Mouse (Mus musculus): Measurements from ENCODE around the gene Vldlr. TPM values are rescaled to one million over a fixed set of nuclear protein-coding genes. Genes with fewer than 3 reads are reported as not detected.
A peak's percentile ranks its signal among the peaks of the same experiment; 100 is the strongest.

The Vldlr gene
- polyA plus RNA-seq (2015; fragmentation: Nextera tagmentation; extraction: Ambion mirVana), result 15.0 and 15.8 TPM in 2 replicates

DNA sequence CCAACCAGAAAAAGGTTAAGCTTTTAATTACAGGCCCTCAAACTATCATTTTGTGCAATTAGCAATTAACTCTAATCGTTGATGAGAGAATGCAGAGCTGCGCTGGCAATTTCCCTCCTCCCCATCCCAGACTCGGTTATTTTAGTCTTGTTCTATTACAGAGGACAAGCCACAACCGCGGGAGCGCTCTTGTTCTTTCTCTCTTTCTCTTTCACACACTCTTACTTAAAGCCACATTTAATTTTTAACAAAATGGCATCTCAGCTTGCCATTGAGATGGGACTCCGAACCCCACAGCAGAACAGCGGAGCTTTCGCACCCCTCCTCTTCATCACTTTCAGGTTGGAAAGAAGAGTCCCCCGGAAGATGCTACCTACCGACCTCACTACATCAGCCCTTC lies at the start of gene Vldlr:
Gene Vldlr (plus strand): TSS at position 167 of the 400 bp plus-strand sequence.
- Histone ChIP-seq H3K4me3 (replicated peaks) (peak within 1 kb of the TSS; percentile 72), H3K36me3 (no peaks in the 10 kb centered on the region), H3K4me1 (peaks cover 24% of the 10 kb centered on the region), H3K27ac (replicated peaks) (peak within 1 kb of the TSS; percentile 71), H3K9me3 (replicated peaks) (no peaks in the 10 kb centered on the region), H3K9ac (peak within 1 kb of the TSS; percentile 66), H3K4me2 (replicated peaks) (peak within 1 kb of the TSS; percentile 95), H3K27me3 (peaks cover 8% of the 10 kb centered on the region; the same call in 1 of the 2 replicates)
- no peak for ATAC-seq (ENCODE audit: insufficient number of reproducible peaks, low FRiP score, low TSS enrichment, low read depth)
- 2% methylated on average over 11 of the region's 11 CpGs for WGBS

GRCm38 (mm10) chr19:27167601-27168319 lies 48.5 kb upstream of the Vldlr start:
- Histone ChIP-seq H3K36me3 (no peaks in the 10 kb centered on the region), H3K9me3 (replicated peaks) (no peaks in the 10 kb centered on the region), H3K27me3 (no peaks in the 10 kb centered on the region), H3K4me3 (replicated peaks) (no peak overlapping the region), H3K4me1 (no peaks in the 10 kb centered on the region), H3K9ac (no peak overlapping the region), H3K27ac (replicated peaks) (no peak overlapping the region), H3K4me2 (replicated peaks) (no peak overlapping the region)
- no peak for ATAC-seq (ENCODE audit: insufficient number of reproducible peaks, low FRiP score, low TSS enrichment, low read depth)
- WGBS, result 60% methylated on average over 5 of the region's 5 CpGs

GRCm38 (mm10) chr19:27173836-27174235 lies 42.4 kb upstream of the Vldlr start:
- no peaks in the 10 kb centered on the region for H3K36me3 ChIP-seq
- H3K9me3 ChIP-seq (replicated peaks), result no peaks in the 10 kb centered on the region
- no peak overlapping the region for H3K9ac ChIP-seq
- no peak for ATAC-seq (ENCODE audit: insufficient number of reproducible peaks, low FRiP score, low TSS enrichment, low read depth)
- H3K4me2 ChIP-seq (replicated peaks), result no peak overlapping the region
- no peaks in the 10 kb centered on the region for H3K27me3 ChIP-seq
- WGBS, result 74% methylated on average over 2 of the region's 2 CpGs
- H3K4me1 ChIP-seq, result no peaks in the 10 kb centered on the region
- H3K27ac ChIP-seq (replicated peaks), result no peak overlapping the region
- no peak overlapping the region for H3K4me3 ChIP-seq (replicated peaks)

DNA sequence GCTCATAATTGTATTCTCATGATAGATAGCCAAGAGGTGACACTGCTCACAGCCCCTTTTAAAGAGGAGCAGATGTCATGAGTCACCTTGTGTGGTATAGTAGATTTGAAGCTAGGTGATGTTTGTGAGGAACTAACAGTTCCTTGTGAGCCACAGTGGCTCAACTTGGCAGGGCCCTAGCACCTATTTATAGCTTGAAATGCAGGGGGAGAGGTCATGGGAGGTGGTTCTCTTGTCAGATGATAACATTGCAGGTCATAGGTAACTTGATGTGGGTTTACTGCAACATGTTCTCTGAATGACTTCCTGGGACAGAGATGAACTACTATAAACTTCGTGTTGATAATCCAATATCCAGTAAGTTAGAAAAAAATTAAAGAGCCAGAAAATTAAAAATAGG lies 40.7 kb upstream of the Vldlr start:
- Histone ChIP-seq H3K4me1 (peaks cover 6% of the 10 kb centered on the region; the same call in 1 of the 2 replicates), H3K27me3 (no peaks in the 10 kb centered on the region), H3K4me2 (replicated peaks) (no peak overlapping the region), H3K4me3 (replicated peaks) (no peak overlapping the region), H3K27ac (replicated peaks) (no peak overlapping the region), H3K9me3 (replicated peaks) (no peaks in the 10 kb centered on the region), H3K36me3 (no peaks in the 10 kb centered on the region), H3K9ac (no peak overlapping the region)
- no peak for ATAC-seq (ENCODE audit: insufficient number of reproducible peaks, low FRiP score, low TSS enrichment, low read depth)
- 81% methylated on average over 1 of the region's 1 CpGs for WGBS

DNA sequence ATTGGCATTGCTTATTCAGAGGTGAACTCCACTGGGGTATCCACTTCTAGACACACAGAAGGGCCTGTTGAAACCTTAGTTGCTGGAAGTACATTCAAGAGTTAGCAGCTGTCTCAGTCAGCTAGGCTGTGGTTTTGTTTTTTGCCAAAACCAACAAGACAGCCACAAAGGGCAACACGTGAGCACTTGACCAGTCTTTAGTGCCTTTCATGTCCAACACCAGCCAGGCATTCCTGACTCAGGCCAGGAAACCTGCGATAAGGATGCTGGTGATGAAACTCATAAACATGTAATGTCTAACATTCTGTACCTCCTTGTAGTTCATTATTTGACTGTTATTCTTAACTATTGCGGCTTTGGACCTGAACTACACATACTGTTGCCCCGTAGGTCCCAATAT lies 39.7 kb upstream of the Vldlr start:
- no peak overlapping the region for H3K27ac ChIP-seq (replicated peaks)
- H3K9ac ChIP-seq, result no peak overlapping the region
- H3K4me2 ChIP-seq (replicated peaks), result no peak overlapping the region
- no peak for ATAC-seq (ENCODE audit: insufficient number of reproducible peaks, low FRiP score, low TSS enrichment, low read depth)
- H3K9me3 ChIP-seq (replicated peaks), result no peaks in the 10 kb centered on the region
- H3K27me3 ChIP-seq, result no peaks in the 10 kb centered on the region
- H3K4me1 ChIP-seq, result peaks cover 8% of the 10 kb centered on the region; the same call in 1 of the 2 replicates
- no peak overlapping the region for H3K4me3 ChIP-seq (replicated peaks)
- 81% methylated on average over 4 of the region's 4 CpGs for WGBS
- H3K36me3 ChIP-seq, result no peaks in the 10 kb centered on the region

GRCm38 (mm10) chr19:27178195-27178807 lies 38.0 kb upstream of the Vldlr start:
- 86% methylated on average over 5 of the region's 5 CpGs for WGBS
- H3K27ac ChIP-seq (replicated peaks), result no peak overlapping the region
- H3K27me3 ChIP-seq, result no peaks in the 10 kb centered on the region
- ATAC-seq (ENCODE audit: insufficient number of reproducible peaks, low FRiP score, low TSS enrichment, low read depth), result no peak
- H3K9ac ChIP-seq, result no peak overlapping the region
- no peak overlapping the region for H3K4me2 ChIP-seq (replicated peaks)
- peaks cover 8% of the 10 kb centered on the region; the same call in 1 of the 2 replicates for H3K4me1 ChIP-seq
- H3K9me3 ChIP-seq (replicated peaks), result no peaks in the 10 kb centered on the region
- no peak overlapping the region for H3K4me3 ChIP-seq (replicated peaks)
- H3K36me3 ChIP-seq, result no peaks in the 10 kb centered on the region

DNA sequence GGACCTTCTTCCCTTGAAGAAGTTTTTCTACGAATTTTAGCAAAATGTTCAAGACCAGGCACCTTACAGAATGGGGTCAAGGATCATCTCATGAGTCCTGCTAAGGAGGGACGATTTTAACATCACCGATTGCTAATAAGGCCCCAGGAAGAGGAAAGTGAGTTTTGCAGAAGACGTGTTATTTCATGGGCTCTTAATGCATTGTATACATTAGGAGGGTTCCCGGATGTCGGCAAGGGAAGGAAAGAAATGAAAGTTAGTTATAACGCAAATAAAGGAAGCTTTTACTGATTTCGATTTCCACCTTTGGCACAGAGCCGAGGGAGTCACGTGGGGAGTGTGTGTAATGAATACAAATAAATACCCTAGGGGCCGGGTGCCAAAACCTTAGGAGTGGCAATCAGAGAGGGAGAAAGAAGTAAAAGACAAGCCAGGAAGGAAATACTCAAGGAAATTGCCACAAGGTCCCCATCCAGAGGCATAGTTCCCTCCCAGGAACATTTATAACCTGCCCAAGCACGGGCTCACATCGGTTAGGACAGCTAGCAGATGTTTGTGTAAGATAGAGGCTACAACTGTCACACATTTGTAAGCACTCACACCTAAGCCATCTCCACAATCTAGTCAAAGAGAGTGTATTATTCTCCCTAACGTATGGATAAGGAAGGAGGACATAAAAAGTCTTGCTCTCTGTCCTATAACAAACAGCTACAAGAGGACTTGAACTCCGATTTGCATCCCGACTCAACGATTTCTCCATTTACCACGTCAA lies 35.7 kb upstream of the Vldlr start:
- Histone ChIP-seq H3K27ac (replicated peaks) (no peak overlapping the region), H3K27me3 (no peaks in the 10 kb centered on the region), H3K36me3 (no peaks in the 10 kb centered on the region), H3K9me3 (replicated peaks) (no peaks in the 10 kb centered on the region), H3K9ac (no peak overlapping the region), H3K4me2 (replicated peaks) (no peak overlapping the region), H3K4me1 (peaks cover 8% of the 10 kb centered on the region; the same call in 1 of the 2 replicates), H3K4me3 (replicated peaks) (no peak overlapping the region)
- no peak for ATAC-seq (ENCODE audit: insufficient number of reproducible peaks, low FRiP score, low TSS enrichment, low read depth)
- WGBS, result 61% methylated on average over 18 of the region's 18 CpGs

GRCm38 (mm10) chr19:27183511-27183910 lies 32.8 kb upstream of the Vldlr start:
- no peak overlapping the region for H3K27ac ChIP-seq (replicated peaks)
- no peaks in the 10 kb centered on the region for H3K36me3 ChIP-seq
- H3K9me3 ChIP-seq (replicated peaks), result no peaks in the 10 kb centered on the region
- 77% methylated on average over 7 of the region's 7 CpGs for WGBS
- H3K4me2 ChIP-seq (replicated peaks), result no peak overlapping the region
- no peak overlapping the region for H3K9ac ChIP-seq
- no peak overlapping the region for H3K4me3 ChIP-seq (replicated peaks)
- ATAC-seq (ENCODE audit: insufficient number of reproducible peaks, low FRiP score, low TSS enrichment, low read depth), result no peak
- no peaks in the 10 kb centered on the region for H3K27me3 ChIP-seq
- H3K4me1 ChIP-seq, result peaks cover 8% of the 10 kb centered on the region; the same call in 1 of the 2 replicates

GRCm38 (mm10) chr19:27203711-27204238 lies 12.5 kb upstream of the Vldlr start:
- H3K36me3 ChIP-seq, result no peaks in the 10 kb centered on the region
- no peaks in the 10 kb centered on the region for H3K4me1 ChIP-seq
- no peak for ATAC-seq (ENCODE audit: insufficient number of reproducible peaks, low FRiP score, low TSS enrichment, low read depth)
- no peaks in the 10 kb centered on the region for H3K27me3 ChIP-seq
- no peak overlapping the region for H3K9ac ChIP-seq
- no peak overlapping the region for H3K27ac ChIP-seq (replicated peaks)
- 63% methylated on average over 9 of the region's 9 CpGs for WGBS
- H3K4me2 ChIP-seq (replicated peaks), result no peak overlapping the region
- H3K4me3 ChIP-seq (replicated peaks), result no peak overlapping the region
- H3K9me3 ChIP-seq (replicated peaks), result no peaks in the 10 kb centered on the region

GRCm38 (mm10) chr19:27210991-27211390 lies 5.3 kb upstream of the Vldlr start:
- 76% methylated on average over 2 of the region's 2 CpGs for WGBS

DNA sequence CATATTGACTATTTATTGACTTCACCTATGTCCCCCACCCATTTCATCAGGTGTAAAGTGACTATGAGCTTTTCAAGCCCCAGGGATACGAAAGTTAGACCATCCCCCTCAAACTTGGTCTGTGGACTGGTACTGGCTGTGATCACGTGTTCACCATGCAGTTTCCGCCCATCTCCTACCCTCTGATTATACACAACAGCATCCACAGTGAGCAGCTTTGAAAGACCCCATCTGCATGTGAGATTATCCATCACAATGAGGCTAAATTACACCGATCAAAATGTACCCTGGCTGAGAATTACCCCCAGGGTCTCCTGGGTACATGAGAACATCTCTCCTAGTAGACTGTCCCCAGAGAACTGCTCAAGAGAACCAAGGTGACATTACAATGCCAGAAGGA lies 688 bp upstream of the Vldlr start:
- H3K4me1 ChIP-seq, result peaks cover 24% of the 10 kb centered on the region
- no peaks in the 10 kb centered on the region for H3K36me3 ChIP-seq
- peaks cover 8% of the 10 kb centered on the region; the same call in 1 of the 2 replicates for H3K27me3 ChIP-seq
- H3K9ac ChIP-seq, result no peak overlapping the region
- no peak overlapping the region for H3K4me2 ChIP-seq (replicated peaks)
- H3K9me3 ChIP-seq (replicated peaks), result no peaks in the 10 kb centered on the region
- 53% methylated on average over 4 of the region's 4 CpGs for WGBS
- no peak overlapping the region for H3K27ac ChIP-seq (replicated peaks)
- no peak for ATAC-seq (ENCODE audit: insufficient number of reproducible peaks, low FRiP score, low TSS enrichment, low read depth)
- H3K4me3 ChIP-seq (replicated peaks), result no peak overlapping the region

More at GRCm38 (mm10) chr19:27210991-27211390, 5.3 kb upstream of the Vldlr start:
- Histone ChIP-seq H3K4me2 (replicated peaks) (no peak overlapping the region), H3K9me3 (replicated peaks) (no peaks in the 10 kb centered on the region), H3K27ac (replicated peaks) (no peak overlapping the region), H3K27me3 (peaks cover 8% of the 10 kb centered on the region; the same call in 1 of the 2 replicates), H3K4me1 (no peaks in the 10 kb centered on the region), H3K4me3 (replicated peaks) (no peak overlapping the region), H3K9ac (no peak overlapping the region), H3K36me3 (no peaks in the 10 kb centered on the region)
- ATAC-seq (ENCODE audit: insufficient number of reproducible peaks, low FRiP score, low TSS enrichment, low read depth), result no peak

All from embryonic facial prominence, embryonic 15.5 days (tissue).